Mouse (Mus musculus) activated CD4-positive, CD25-positive, alpha-beta regulatory T cell, adult 4 months (primary cell): ENCODE measurements around the gene Son. TPM values are rescaled to one million over a fixed set of nuclear protein-coding genes. Genes with fewer than 3 reads are reported as not detected.
A peak's percentile ranks its signal among the peaks of the same experiment; 100 is the strongest.

ENCODE experiments used
- ATAC-seq: one replicate; pipeline ENCODE4 v1.8.0; 2017
- polyA plus RNA-seq, 2 experiments: library from polyadenylated mRNA; unstranded; fragments of 100-300 nt; shearing (Covaris generic); gene quantifications; one replicate each; pipeline ENCODE4 v1.2.1; 2017

Son gene
- polyA plus RNA-seq, 2 experiments from 2014 or later = 119 to 186 TPM

DNA sequence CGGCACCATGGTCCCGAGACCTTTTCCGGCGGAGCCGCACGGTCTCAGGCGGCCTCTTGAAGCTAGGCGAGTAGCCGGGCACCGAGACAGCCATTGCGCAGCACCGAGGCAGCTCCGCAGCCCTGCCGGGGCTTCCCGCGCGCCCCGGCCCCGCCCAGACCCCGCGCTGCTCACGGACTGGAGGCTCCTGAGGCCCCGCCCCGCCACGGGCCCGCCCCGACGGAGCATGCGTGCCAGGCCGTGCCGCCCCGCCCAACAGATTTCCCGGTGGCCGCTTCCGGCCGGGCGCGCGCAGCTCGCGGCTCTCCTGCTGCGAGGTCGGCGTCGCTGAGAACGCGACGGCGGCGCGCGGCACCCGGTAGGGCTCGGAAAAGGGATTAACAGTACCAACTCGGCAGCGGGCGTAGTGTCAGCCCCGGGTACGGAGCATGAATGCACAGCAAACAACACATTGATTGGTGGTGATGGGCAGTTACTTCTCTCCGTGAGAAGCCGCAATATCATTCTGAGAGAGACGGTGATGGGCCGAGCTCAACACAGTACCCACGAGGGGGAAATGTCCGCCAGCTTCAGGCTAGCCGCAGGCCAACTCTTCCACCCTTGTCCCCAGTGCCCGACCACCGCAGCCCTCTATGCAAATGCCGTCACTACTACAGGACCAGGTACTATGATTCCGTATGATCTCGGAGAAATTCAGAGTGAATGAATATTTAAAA is 41.5 kb downstream of the Son start, which contains the start of gene Donson:
TSS of gene Donson (minus strand) at position 152 of the 716 bp plus-strand sequence.
- peak; percentile 59 for ATAC-seq

DNA sequence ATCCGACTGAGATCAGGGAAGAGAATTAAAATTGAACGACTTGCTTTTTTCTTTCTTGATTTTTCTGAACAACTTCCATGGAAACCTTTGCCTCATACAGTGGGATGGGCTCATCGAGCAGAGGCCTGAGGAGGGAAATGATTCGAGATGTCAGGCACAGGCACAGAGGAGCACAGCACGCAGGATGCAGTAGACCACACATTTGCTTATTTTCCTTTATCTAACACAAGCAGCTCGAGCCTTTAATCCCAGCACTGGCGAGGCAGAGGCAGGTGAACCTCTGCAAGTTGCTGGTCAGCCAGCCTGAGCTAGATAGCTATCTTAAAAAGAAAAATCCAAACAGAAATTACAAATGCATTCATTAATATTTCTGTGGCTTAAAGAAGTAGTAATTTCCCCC is 42.5 kb downstream of the Son start:
- no peak for ATAC-seq

DNA sequence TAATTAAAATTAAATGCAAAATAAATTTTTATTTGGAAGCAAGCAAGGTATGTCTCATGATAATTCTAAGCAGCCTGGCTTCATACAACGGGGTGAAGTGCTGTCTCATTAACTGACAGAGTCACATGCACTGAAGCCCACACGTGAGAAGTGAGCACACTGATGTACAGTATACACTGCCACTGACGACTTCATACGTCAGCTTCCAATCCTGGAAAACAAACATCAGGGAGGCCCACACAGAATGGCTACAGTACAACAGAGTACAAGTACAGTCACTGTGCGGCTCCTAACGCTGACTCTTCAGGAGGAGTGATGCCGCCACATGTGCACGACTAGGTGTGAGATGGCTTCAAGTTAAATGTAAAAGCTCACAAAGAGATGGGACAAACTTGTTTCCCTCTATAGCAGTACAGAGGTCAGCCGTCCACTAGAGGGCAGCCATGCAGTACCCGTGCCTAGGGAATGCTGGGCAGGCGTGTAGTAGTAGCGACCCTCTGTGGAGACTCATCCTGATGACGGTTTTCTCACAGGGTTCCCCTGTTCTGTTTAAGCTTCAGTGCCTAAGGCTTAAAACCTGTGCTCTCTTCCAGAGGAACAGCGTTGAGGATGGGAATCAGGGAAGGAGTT is 47.3 kb downstream of the Son start:
- peak; percentile 61 for ATAC-seq

DNA sequence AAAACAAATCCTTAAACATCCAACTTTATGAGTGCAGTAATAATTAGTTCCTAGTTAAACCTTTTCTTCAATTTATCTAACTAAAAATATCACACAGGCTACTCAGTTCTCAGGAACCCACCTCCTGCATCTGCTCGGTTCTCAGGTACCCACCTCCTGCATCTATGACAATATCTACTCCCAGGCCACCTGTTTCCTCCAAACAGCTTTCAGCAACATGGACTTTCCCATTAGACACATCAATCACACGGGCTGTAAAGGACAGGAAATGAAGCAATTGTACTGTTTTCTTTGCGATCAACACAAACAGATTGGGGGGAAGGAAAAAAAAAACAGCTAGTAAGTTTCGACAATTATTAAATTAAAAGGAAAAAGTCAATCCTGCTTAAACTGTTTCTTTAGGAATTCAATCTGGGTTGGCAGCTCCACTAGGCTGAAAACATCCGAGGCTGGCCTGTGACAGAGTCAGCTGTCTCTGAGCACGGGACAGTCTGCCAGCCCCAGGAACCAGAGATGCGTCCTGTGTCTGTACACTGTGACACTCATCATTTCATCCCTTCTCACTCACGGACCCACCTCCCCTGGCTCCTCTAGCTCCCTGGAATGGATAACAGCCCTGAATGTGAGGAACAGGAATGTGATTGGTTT is 47.9 kb downstream of the Son start:
- ATAC-seq = peak; percentile 19

DNA sequence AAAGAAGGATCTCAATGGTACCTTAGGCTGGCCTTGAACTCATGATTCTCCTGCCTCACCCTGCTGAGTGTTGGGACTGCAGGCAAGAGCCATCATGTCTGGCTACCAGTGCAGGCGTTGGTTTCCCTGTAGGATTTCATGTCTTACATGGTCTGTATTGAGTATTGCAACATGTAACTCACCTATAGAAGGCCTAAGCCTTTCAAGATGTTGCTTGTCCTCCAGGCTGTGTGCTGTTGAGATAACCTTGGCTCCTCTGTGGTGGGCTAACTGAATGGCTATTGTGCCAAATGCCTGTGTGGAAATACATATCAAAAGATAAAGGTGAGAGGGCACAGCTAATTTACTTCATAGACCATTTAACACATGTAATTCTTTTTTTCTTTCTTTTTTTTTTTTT is 51.7 kb downstream of the Son start:
- no peak for ATAC-seq

DNA sequence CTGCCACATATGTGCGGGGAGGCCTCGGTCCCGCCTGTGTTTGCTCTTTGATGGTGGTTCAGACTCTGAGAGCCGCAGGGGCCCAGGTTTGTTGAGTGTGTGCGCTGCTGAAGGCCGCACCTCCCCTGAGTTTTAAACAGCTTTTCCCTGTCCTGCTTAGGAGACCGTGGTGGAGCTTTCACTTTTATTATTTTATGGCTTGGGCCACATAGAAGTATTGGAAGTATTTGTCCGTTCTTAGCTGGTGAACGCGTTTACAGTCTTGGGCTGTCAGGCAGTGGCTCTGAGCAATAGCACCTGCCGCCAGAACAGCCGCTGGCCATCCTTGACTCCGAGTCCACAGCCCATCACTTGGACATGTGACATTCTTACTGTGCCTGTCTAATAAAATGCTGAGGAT is 54.6 kb downstream of the Son start:
- ATAC-seq = no peak

DNA sequence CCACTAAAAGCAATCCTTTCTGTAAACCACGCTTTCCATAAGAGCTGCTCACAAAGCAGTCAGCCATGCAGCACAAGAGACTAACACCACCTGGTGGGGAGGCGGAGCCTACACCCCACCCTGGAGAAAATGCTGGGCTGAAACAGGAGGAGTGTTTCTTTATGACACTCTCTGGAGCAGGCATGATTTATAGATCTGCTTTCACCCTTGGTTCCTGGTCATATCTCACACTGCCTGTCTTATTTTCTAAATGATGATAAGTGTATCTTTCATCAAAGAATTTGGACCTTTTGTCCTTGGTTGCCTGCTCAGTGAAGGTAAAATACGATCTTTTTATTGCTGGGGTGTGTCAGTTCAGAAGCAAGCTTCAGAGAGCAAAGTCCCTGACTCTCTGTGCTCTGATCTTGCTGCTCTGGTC is 55.5 kb downstream of the Son start:
- ATAC-seq = no peak

DNA sequence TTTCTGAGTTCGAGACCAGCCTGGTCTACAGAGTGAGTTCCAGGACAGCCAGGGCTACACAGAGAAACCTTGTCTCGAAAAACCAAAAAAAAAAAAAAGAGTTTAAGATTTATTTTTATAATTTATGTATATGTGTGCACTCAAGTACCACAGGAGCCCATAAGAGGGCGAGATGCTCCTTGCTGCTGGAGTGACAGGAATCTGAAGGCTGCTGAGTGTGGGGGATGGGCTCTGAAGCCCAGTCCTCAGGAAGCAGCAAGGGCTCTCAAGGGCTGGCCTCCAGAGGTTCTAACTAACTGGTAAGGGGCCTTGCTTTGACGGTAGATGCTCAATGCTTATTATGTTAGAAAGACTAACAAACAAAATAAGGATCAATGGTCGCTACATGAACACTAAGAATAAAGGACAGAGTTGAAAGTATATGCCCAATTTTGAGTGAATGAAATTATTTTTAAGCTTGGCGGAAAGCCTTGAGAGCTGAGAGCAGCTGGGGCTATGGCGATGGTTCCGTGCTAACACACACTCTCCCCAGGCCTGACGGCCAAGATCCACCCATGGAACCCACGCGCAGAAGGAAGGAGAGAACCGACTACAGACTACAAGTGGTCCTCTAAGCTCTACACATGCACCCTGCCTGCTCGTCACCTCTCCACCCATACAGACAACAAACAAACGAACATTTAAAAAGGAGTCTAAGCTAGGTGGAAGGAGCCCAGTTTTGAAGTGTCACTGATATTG is 57.5 kb downstream of the Son start:
- no peak for ATAC-seq

DNA sequence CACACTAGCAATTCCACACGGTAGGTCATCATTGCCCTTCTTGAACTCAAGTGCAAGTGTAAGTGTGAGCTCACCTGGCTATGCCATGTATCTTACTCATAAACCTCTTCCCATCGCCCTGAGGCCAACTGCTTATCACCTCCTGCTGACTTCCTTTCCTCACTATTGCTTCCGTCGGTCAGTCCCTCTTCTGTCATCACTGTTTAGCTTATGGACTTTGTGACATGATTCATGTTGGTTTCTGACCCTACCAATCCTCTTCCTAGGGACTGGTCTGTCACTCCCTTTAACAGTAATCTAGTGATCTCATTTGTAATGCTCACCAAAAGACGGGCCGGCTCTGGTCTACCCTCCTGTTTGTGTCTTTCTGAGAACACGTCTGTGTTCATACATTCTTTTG is 62.9 kb downstream of the Son start:
- no peak for ATAC-seq

DNA sequence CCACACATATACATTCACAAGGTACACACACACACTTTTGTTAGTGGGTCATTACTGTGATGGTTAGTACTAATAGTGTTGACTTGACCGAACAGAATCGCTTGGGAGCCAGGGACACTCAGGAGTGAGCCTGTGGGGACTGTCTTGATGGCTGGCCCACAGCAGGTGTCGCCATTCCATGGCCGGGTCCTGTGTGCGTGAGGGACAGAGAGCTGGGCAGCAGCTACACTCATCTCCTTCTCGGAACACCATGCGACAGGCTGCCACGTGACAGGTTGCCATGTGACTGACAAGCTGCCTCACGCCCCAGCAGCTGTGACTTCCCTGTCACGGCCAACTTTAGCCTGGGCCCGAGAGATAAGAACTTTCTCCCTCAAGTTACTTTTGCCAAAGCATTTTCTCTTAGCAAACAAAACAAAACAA is 69.6 kb downstream of the Son start:
- no peak for ATAC-seq

DNA sequence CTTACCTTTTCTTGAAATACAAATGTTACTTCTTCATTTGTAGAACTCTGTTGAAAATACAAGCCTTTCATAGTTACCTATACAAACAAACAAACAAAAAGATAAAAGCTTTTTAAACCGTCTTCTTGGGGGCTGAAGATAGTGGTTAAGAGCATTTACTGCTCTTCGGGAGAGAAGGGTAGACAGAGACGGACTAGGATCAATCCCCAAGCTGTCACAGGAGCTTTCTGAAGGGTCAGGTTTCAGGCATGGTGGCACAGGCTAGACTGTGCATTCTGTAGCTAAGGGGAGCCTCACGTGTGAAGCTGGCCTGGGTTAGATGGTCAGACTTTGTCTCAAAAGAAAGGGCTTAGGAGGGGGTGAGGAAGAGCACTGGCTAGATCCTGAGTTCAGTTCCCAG is 70.1 kb downstream of the Son start:
- no peak for ATAC-seq

DNA sequence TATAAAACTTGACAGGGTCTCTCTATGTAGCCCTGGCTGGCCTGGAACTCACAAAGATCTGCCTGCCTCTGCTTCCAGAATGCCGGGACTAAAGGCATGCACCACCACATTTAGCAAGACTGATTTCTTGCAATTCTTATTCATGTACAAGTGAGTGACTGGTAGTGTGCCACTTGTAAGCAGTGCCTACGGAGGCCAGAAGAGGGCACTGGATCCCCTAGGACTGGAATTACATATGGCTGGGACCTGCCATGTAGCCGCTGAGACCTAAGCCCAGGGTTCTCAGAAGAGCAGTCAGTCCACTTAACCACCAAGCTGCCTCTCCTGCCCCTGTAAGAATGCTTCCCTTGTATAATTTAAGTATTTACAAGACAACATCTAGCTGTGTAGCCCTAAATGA is 76.9 kb downstream of the Son start:
- ATAC-seq = no peak

DNA sequence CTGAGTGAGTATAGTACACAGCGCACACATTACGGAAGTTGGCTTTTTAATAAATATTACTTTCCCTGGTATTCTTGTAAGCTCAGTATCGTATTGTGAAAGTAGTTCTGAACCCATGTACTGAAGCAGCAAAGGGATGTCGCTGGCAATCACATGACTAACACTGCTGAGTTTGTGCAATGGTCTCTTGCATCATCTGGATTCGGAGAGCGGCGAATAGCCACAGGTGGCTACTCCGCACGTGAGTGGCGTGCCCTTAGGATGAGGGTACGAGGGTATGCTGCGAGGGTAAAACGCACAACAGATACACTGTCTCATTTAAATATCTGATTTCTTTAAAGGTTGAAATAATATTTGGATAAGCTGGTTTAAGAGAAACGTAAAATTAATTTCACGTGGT is 80.1 kb downstream of the Son start:
- no peak for ATAC-seq

DNA sequence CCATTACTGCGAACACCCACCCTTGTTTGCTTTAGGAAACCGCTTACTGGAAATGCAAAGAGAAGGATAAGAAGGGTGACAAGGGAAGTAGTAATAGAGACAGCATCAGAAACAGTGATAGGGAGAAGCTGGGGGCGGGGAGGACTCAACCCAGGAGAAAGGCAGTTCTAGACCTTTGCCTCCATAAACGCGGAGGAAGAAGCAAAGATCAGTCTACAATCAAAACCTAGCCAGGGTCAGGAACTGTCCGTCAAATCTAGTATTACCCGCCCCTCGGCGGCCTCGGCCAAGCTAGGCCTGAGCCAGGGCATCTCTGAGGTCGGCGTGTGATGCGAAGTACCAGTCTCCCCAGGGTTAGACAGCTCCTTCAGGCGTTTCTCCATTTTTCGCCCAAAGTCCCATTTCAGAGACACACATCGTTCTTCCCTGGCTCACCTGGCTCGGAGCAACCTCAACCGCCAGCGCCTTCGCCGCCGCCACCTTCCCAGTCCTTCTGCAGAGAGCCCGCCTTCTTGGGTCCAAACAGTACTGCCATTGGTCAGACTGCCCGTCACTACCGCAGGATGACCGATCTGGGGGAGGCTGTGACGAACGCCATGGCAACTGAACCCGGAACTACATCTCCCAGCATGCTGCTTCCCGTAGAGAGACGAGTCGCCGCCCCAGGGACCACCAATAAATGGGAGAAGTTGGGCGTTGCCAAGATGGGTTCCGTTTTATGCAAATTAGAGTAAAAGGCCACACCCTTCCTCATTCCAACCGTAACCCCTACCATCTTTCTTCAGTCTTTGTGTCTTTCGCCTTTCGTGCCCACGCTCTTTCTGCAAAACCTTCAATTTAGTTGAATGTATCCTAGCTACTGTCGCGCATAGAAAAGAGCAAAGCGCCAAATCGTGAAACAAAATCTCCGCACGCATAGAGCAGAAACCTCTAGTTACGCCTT is 81.1 kb downstream of the Son start, which contains the start of gene Cryzl1:
TSS of gene Cryzl1 (minus strand) at position 853 of the 943 bp plus-strand sequence.
- peak; percentile 84 for ATAC-seq

Other genes starting within 250 kb of the Son start
- 100 to 1,000 TPM; 108 to 129 TPM for gene Il10rb, start 241.3 kb upstream of the Son start, polyA plus RNA-seq
- gene Ifnar1, start 162.3 kb upstream of the Son start, polyA plus RNA-seq = 10 to 100 TPM; 87.0 to 90.6 TPM
- gene Ifngr2, start 100.4 kb upstream of the Son start, polyA plus RNA-seq = 10 to 100 TPM; 19.8 to 20.6 TPM
- 10 to 100 TPM; 34.6 to 38.3 TPM for gene Tmem50b, start 49.7 kb upstream of the Son start, polyA plus RNA-seq
- gene Dnajc28, start 28.5 kb upstream of the Son start, polyA plus RNA-seq = 1 to 10 TPM in 1 of 2 experiments, under 1 TPM in 1; 0.79 to 2.3 TPM
- gene Gart, start 554 bp upstream of the Son start, polyA plus RNA-seq = 10 to 100 TPM; 57.7 to 59.6 TPM
- gene Donson, start 41.3 kb downstream of the Son start, polyA plus RNA-seq = 10 to 100 TPM; 12.0 to 27.2 TPM
- 10 to 100 TPM; 67.0 to 69.8 TPM for gene Cryzl1, start 81.5 kb downstream of the Son start, polyA plus RNA-seq
- 1 to 10 TPM; 3.2 to 5.6 TPM for gene Itsn1, start 81.8 kb downstream of the Son start, polyA plus RNA-seq